Mouse (Mus musculus) E14TG2a.4 (cell line): ENCODE measurements around the gene Rcan3.

Experiments
- CTCF ChIP-seq: conservative IDR thresholded peaks from 2 replicates; pipeline ENCODE4 v1.5.1; 2014; ENCODE audit warnings: low read length
- NANOG ChIP-seq: IDR thresholded peaks from 2 replicates; pipeline ENCODE4 v1.6.1; 2014; ENCODE audit warnings: borderline replicate concordance, low read length, mixed read lengths

DNA sequence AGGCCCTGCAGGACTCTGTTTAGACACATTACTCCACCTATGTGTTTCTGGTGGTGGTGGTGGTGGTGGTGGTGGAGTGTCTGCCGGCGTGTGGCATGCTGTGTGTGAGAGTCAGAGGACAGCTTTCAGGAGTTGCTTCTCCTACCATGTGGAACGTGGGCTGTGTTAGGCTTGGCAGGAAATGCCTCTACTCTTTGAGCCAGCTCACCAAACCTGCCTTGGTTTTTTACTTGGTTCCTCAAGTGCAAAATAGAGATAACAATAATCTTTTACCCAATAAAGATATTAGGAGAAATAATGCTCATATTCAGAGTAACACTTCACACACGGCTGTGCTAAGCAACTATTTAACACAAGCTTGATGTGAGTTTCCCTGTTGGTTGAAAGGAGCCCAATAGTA, 4.3 kb downstream of the Rcan3 start:
- TF ChIP-seq CTCF, result no peak
- no peak for TF ChIP-seq NANOG
